Mouse (Mus musculus) erythroid progenitor cell, adult 5-6 weeks (primary cell): ENCODE results near the gene Mocs3. TPM values are rescaled to one million over a fixed set of nuclear protein-coding genes. Genes with fewer than 3 reads are reported as not detected.

Source experiments
- ATAC-seq: replicated peaks from 2 replicates; pipeline ENCODE4 v1.8.0; 2016; ENCODE audit warnings: moderate number of reproducible peaks, mild to moderate bottlenecking, moderate TSS enrichment, inconsistent platforms; ENCODE audit not compliant: poor library complexity, low FRiP score, severe bottlenecking
- total RNA-seq, 2 experiments: library from RNA; stranded (forward) in 1 of 2; stranded (reverse) in 1 of 2; fragments of 150-400 nt in 1 of 2; fragments of 186-747, 209-891 nt in 1 of 2; gene quantifications; 2 replicates each; pipeline versions ENCODE4 v1.2.3 to v1.2.4; 2015 to 2017; ENCODE audit warnings: low replicate concordance in 2 of 2

The Mocs3 gene
- total RNA-seq, 2 experiments from 2014 or later, result 1.2 to 1.7 TPM

DNA sequence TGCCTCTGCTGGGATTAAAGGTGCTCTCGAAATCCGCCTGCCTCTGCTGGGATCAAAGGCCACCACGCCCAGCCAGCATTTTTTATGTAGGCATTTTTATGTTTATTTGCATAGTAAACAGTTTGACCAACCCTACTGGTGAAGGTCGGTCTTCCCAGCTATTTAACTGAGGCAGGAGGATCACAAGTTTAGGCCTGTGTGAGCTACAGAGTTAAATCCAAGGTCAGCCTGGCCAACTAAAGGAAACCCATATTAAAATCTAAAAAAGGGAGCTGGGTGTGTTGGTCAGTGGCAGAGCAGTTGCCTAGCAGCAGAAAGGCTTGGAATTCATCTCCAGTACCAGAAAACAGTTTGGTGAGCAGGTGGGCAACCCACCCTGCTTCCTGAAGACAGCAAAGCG lies 2.9 kb downstream of the Mocs3 start:
- ATAC-seq, result no peak

DNA sequence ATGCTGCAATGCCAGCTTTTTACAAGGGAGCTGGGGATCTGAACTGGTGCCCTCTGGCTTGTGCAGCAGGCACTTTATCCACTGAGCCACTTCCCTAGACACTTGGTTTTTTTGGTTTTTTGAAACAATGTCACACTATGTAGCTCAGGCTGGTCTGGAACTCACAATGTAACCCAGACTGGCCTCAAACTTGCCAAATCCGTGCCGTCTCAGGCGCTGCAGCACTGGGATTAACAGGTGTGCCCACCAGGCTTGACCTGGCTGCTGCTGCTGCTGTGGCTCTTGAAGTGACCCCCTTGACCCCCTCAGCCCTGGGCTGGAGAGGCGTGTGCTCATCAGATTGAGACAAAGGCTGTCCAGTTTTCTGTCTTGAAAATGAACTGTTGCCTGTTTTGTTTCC lies 7.9 kb downstream of the Mocs3 start:
- peak; percentile 52; the same call in 1 of the 2 replicates for ATAC-seq

DNA sequence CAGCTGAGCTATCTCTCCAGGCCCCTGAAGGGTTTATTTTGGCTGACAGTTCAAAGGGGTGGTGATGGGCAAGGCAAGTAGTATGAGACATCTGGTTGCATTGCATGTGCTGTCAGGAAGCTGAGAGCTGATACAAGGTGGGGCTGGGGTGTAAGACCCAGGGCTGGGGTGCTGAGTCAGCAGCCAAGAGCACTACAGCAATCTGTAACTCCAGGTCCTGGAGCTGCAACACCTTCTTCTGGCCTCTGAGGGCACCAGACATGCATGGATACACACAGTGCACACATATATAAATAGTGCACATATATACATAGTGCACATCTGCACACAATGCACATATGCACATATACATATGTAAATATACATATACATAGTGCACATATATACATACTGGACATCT lies 12.4 kb downstream of the Mocs3 start:
- ATAC-seq, result no peak

GRCm38 (mm10) chr2:168243278-168243677 lies 12.9 kb downstream of the Mocs3 start:
- 0 out of 2 replicates have a peak, but pooled peaks have one; percentile 34 for ATAC-seq

GRCm38 (mm10) chr2:168245571-168245970 lies 15.1 kb downstream of the Mocs3 start:
- no peak for ATAC-seq

DNA sequence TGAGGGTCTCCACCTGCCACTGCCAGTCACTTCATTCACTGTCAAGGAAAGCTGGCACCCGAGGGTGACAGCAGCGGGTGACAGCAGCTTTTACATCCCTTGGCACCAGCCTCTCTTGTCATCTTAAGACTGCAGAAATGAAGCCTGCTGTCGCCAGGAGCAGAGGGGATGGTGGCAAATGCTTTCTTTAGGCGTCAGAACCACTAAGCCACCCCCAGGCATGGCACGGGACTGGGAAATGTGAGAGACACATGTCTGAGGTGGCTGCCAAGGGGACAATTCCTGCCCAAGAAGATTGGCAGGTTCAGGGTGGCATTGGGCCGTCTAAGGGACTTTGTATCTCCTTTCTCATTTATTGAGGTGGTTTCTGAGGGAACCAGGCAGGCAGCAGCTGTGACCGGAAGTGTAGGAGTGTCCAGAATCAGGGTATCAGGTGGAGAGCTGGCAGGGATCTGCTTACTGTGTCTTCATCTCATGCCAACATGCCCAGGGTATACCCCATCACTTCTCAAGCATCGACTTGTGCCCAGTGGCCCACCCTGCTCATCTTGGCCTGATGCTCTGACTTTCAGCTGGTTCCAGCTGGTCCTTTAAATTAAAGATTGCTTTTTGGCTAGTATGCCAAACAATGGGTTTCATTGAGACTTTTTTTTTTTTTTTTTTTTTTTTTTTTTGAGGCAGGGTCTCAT lies 17.9 kb downstream of the Mocs3 start:
- no peak for ATAC-seq

DNA sequence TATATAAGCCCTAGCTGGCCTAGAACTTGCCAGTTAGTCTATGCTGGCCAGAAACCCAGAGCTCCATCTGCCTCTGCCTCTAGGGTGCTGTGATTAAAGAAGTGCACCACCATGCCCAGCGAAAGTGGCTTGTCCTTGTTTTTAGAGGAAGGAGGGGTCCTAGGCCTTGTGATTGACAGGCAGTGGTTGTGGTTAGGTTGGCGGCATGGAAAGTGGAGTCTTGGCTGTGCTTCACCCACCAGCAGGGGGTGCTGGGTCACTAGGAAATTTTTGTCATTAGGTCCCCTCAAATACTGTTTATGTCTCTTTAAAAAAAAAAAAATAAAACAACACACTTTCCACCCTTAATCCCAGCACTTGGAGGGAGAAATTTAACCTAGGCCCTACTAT lies 18.4 kb downstream of the Mocs3 start:
- no peak for ATAC-seq

GRCm38 (mm10) chr2:168250270-168250669 lies 19.8 kb downstream of the Mocs3 start:
- ATAC-seq, result peak; percentile 76; the same call in 1 of the 2 replicates

DNA sequence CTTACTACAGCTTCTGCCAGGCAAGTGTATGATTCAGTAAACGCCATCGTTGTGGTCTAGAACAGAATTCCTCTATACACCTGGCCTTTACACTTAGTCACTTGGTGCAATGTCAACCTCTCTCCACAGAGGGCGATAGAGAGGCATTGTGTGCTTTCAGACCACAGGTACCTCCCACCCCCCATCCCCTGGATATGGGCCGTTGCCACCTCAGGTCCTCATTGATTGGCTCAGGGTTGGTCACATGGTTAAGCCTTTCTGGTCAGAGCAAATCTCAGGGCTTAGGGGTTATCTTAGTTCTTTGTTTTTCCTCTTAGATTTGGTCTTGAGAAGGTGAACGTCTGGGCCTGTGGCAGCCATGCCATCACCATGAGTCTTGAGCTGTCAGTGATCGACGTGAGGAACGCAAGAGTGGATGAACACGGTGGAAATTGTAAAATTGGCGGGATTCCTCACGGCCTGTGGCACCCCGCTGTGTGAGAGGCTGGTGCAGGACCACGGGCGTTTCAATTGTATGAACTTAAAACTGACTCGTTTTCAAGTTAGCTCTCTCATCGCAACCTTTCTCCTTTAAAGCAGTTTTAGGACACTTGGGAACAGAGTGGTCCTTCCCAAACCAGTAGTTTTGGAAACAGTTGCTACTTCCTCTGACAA lies 22.3 kb downstream of the Mocs3 start:
- ATAC-seq, result no peak

DNA sequence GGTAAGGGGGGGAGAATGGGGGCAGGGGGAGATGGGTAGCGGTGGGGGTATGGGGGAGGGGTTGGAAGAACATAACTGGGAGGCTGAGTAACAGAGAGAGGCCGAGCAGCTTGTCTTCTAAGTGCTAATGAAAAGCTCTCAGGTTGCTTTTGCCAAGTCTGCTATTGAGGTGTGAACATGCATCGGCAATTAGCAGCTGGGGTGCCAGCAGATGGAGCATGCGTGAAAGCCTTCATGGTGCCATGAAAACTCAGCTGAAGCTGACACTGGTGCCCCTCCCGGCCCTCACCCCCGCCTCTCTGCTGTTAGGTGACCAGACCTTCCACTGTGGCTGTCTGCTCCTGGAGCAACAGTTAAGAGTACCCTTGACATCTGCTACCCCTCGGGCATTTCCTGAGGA lies 23.4 kb downstream of the Mocs3 start:
- no peak for ATAC-seq

DNA sequence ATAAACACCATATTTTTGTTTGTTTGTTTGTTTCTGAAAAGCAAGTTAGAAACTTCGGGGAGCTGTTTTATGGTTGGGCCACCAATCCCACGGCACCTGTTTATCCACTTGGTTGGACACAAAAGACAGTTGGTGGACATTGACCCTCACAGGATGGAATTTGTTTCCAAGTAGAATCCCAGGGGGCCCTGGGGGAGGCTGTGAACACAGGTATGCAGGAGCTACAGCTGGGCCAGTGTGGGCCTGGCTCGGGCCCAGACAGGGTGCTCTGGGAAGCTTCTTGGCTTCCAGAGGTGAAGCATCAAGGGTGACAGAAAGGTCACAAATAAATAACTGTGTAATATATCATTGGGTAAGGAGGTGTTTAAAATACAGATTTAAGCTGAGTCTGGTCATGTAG lies 26.1 kb downstream of the Mocs3 start:
- ATAC-seq, result no peak

DNA sequence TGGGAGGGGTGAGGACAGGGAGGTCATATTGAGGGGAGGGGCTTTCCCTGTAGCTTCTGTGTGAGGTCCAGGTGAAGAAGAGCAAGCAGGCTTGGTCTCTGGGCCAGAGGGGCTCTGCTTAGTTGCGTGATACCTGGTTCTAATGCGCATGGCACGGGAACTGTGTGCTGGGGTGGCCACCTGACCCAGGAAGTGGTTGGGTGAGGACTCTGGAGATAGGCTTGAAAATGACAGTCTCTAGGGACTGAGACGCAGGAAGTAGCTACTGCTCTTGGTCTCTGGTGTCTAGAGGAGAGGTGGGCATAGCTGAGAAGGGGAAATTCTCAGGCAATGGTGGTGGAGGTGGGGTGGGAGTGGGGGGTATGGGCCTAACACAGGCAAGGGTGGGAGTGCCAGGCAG lies 26.8 kb downstream of the Mocs3 start:
- no peak for ATAC-seq

GRCm38 (mm10) chr2:168259046-168259445 lies 28.6 kb downstream of the Mocs3 start:
- no peak for ATAC-seq

- ATAC-seq, result no peak
These were observed 29.7 kb downstream of the Mocs3 start for GRCm38 (mm10) chr2:168260124-168260523.

GRCm38 (mm10) chr2:168260900-168261299 lies 30.5 kb downstream of the Mocs3 start:
- no peak for ATAC-seq

DNA sequence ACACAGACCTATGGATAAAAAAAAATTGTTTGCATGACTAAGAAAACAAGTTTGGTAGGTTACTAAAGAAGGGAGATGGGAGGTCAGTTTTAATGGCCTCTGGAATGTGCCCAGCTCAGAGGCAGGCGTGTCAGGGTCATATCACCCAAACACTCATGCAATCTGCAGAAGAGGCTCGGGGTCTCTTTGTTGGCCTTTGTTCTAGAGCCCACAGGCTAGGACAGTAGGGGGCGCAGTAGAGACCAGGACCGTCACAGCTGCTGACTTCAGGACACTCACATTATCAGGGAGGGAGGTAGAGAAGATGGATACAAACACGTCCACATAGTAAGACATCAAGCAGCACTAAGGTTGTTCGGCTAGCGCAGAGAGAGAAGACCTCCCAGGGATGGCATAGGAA lies 37.6 kb downstream of the Mocs3 start:
- peak; percentile 30 for ATAC-seq

GRCm38 (mm10) chr2:168273387-168273786 lies 43.0 kb downstream of the Mocs3 start:
- no peak for ATAC-seq

DNA sequence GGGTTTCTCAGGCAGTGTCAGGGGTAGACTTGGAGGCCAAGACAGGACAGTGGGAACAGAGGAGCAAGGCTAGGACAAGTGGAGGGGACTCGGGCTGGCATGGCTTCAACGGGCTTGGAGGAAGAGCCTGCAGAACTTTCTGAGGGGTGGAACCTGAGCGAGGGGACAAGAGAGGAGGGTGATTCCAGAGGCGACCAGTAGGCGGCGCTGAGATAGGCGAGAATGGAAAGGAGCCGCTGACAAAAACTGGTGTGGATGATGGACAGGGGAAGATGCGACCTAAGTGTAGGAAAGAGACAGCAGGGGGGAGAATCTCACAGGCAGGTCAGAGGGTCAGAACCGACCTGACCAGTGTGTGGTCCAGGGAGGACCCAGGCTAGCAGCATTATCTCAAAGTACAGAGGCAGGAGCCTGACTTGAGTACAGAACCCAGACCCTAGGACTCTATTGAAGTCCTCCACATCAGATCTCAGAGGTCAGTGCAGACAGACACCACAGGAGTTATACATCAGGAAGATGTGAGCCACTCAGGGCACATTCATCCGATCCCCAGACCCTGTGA lies 44.0 kb downstream of the Mocs3 start:
- peak; percentile 36; the same call in 1 of the 2 replicates for ATAC-seq

DNA sequence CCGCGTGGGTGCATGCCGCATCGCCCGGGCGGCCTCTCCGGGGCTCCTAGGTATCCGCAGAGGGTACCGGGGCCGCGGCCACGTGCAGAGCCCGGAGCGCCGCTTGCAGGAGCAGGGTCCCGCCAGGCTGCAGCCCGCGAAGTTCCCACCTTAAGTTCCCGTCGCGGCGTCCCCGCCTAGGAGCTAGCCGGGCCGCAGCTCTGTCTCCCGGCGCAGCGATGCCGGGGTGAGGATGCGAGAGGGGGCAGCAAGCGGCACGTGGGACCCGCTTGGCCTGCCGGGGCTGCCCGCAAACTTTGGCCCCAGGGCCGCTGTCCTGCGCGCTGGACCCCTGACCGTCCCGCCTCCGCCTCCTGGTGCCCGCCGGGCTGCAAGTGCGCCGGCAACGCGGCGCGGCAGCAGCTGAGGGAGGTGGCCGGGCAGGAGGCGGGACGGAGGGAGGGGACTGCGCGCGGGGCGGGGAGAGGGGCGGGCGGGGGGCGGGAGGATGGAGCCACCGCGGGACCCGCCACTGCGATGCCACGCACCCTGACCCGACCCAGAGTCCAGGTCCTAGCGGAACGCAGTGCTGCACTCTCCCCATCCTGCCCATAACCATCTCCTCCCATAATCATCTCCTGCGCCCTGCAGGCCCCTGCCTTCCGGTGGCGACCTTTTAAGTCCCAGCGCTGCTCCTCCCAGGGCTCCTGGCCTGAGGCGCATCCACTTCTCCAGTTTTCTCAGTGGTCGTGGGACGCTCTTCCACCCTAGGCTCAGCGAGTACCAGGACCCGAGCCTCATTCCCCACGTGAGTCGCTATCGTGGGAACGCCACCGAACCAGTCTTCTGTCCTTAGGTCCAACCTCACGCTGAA lies 50.5 kb downstream of the Mocs3 start:
- no peak for ATAC-seq

GRCm38 (mm10) chr2:168281582-168281981 lies 51.2 kb downstream of the Mocs3 start, which contains the start of gene Kcng1:
TSS of gene Kcng1 (minus strand) at chr2:168281736.
- ATAC-seq, result no peak
